Mouse (Mus musculus) heart, postnatal 0 days (tissue): ENCODE results near the gene Tmem50a. TPM values are rescaled to one million over a fixed set of nuclear protein-coding genes. Genes with fewer than 3 reads are reported as not detected.

ENCODE experiments used
- ATAC-seq: fragments of 200-750 bp; cut with Nextera tagmentation; 2 replicates; pipeline ENCODE4 v1.8.0; 2017; ENCODE audit warnings: low read depth, moderate number of reproducible peaks, moderate library complexity; ENCODE audit not compliant: insufficient read depth
- DNase-seq: peaks from one replicate; pipeline ENCODE4 v3.0.0-alpha.2; 2016; ENCODE audit warnings: low spot score
- H3K27ac ChIP-seq: fragments of 300-500 bp; sonication (generic); 2 replicates; pipeline ENCODE4 v1.5.1; 2014; ENCODE audit warnings: low read depth, mild to moderate bottlenecking
- H3K27me3 ChIP-seq: fragments of 300-500 bp; sonication (generic); 2 replicates; pipeline ENCODE4 v1.6.1; 2014; ENCODE audit warnings: low read length, mixed read lengths; ENCODE audit not compliant: control insufficient read depth, insufficient read depth
- H3K36me3 ChIP-seq: fragments of 300-500 bp; sonication (generic); replicated peaks from 2 replicates; pipeline ENCODE4 v1.6.1; 2014; ENCODE audit warnings: low read length, mixed read lengths; ENCODE audit not compliant: control insufficient read depth, insufficient read depth
- H3K4me1 ChIP-seq: fragments of 300-500 bp; sonication (generic); 2 replicates; pipeline ENCODE4 v1.6.1; 2014; ENCODE audit warnings: antibody characterized with exemption; ENCODE audit not compliant: control insufficient read depth, insufficient read depth
- H3K4me2 ChIP-seq: fragments of 300-500 bp; sonication (generic); 2 replicates; pipeline ENCODE4 v1.6.1; 2014; ENCODE audit warnings: low read depth, mild to moderate bottlenecking, low read length, moderate library complexity
- H3K4me3 ChIP-seq: fragments of 300-500 bp; sonication (generic); 2 replicates; pipeline ENCODE4 v1.5.1; 2014; ENCODE audit warnings: low read depth, low read length
- H3K9ac ChIP-seq: fragments of 300-500 bp; sonication (generic); replicated peaks from 2 replicates; pipeline ENCODE4 v1.6.1; 2014; ENCODE audit warnings: low read depth, low read length, mixed read lengths
- H3K9me3 ChIP-seq: fragments of 300-500 bp; sonication (generic); replicated peaks from 2 replicates; pipeline ENCODE4 v1.6.1; 2016; ENCODE audit warnings: low read length; ENCODE audit not compliant: control insufficient read depth
- CTCF ChIP-seq: IDR thresholded peaks from 2 replicates; pipeline ENCODE4 v1.5.1; 2016; ENCODE audit warnings: antibody characterized with exemption, control low read depth, low read depth
- EP300 ChIP-seq: IDR thresholded peaks from 2 replicates; pipeline ENCODE4 v1.6.1; 2016; ENCODE audit warnings: antibody characterized with exemption, low read depth
- WGBS: fragments of 180-500 bp; shearing (Covaris S2); extraction: QIAGEN DNeasy Blood & Tissue Kit; methylation state at CpG from one replicate; pipeline ENCODE4 v1.1.7; 2014; 5-methylcytosine and 5-hydroxymethylcytosine counted together
- polyA plus RNA-seq: library from polyadenylated mRNA; unstranded; fragments of >200 nt; fragmentation: Nextera tagmentation; extraction: Ambion mirVana; gene quantifications from 2 replicates; pipeline ENCODE4 v1.2.1, GENCODE M21; 2015
- total RNA-seq: library from RNA; depleted of rRNA; stranded (reverse); fragments of >200 nt; gene quantifications from 2 replicates; pipeline ENCODE4 v1.2.3, GENCODE M21; 2014; ENCODE audit warnings: low replicate concordance

The Tmem50a gene
- total and polyA plus RNA-seq, 2 experiments from 2014 or later, result 117 to 160 TPM

DNA sequence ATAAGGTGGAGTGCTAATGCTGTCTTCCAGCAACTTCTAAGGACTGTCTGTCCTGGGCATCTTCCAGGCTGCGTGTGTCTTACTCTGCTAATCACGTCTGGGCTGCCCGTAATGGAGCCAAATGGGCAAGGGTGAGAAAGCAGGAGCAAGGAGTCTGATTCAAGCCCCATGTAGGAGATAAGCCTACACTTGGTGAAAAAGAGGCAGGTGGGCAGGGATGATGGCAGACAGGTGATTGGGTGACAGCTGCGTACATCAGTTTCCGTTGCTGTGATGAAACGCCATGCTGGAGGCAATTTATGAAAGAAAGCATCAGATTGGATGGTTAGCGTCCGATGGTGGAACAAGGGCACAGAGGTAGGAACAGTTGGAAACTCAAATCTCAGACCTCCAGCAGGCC is 47.6 kb downstream of the Tmem50a start:
- Histone ChIP-seq H3K4me3 (no peak overlapping the region), H3K9me3 (no peaks in the 10 kb centered on the region), H3K27ac (no peak overlapping the region), H3K27me3 (peaks cover 8% of the 10 kb centered on the region), H3K4me1 (peaks cover 9% of the 10 kb centered on the region; the same call in 1 of the 2 replicates), H3K9ac (no peak overlapping the region), H3K4me2 (no peak overlapping the region), H3K36me3 (no peaks in the 10 kb centered on the region)
- WGBS, result 89% methylated on average over 8 of the region's 8 CpGs
- ATAC-seq (no peak), DNase-seq (no peak)
- TF ChIP-seq EP300 (no peak), CTCF (no peak)

DNA sequence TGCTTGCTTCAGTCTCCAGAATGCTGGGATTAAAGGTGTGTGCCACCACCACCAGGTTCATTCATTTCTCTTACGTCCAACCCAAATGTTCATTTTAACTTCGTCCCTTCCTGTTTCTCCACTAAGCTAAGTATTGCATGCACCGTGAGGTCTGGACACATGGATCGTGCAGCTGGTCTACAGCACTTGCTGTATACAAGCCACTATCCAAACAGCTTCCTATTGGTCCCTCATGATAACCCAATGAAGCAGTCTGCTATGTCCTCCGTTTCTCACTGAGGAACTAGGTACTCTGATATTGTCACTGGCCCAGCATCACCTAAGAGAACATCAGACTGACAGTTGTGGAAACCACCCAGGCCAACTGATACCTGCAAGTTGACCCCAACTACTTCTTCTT is 49.0 kb downstream of the Tmem50a start:
- ATAC-seq, result no peak
- WGBS, result 85% methylated on average over 5 of the region's 5 CpGs
- no peak overlapping the region for H3K4me2 ChIP-seq

DNA sequence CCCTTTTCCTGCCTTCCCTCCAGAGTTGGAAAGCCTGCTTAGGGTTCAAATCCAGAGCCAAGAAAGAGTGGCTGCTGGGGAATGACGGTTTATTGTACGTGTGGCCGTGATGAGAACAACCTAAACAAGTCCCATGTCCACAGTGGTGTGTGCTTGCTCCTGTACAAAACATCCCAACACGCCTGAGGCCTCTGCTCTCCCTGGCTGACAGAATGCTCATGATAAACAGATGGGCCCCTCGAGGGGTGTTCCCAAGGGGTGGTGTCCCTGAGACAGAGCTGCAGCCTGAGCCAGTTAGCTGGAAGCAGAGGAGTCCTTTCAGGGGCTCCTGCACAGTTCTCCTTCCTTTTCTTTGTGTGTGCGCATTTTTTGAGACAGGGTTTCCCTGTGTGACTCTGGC is 49.5 kb downstream of the Tmem50a start:
- TF ChIP-seq CTCF (no peak), EP300 (no peak)
- DNase-seq (no peak), ATAC-seq (no peak)
- 61% methylated on average over 6 of the region's 6 CpGs for WGBS
- Histone ChIP-seq H3K27me3 (peaks cover 6% of the 10 kb centered on the region), H3K4me1 (peaks cover 9% of the 10 kb centered on the region; the same call in 1 of the 2 replicates), H3K4me3 (no peak overlapping the region), H3K36me3 (no peaks in the 10 kb centered on the region), H3K9ac (no peak overlapping the region), H3K4me2 (no peak overlapping the region), H3K27ac (no peak overlapping the region), H3K9me3 (no peaks in the 10 kb centered on the region)

More for the DNA sequence above, 49.0 kb downstream of the Tmem50a start:
- H3K36me3 ChIP-seq, result no peaks in the 10 kb centered on the region
- no peaks in the 10 kb centered on the region for H3K9me3 ChIP-seq
- H3K27ac ChIP-seq, result no peak overlapping the region
- DNase-seq, result no peak
- H3K4me3 ChIP-seq, result no peak overlapping the region
- peaks cover 9% of the 10 kb centered on the region; the same call in 1 of the 2 replicates for H3K4me1 ChIP-seq
- no peak overlapping the region for H3K9ac ChIP-seq
- TF ChIP-seq EP300 (no peak), CTCF (no peak)
- peaks cover 8% of the 10 kb centered on the region for H3K27me3 ChIP-seq

DNA sequence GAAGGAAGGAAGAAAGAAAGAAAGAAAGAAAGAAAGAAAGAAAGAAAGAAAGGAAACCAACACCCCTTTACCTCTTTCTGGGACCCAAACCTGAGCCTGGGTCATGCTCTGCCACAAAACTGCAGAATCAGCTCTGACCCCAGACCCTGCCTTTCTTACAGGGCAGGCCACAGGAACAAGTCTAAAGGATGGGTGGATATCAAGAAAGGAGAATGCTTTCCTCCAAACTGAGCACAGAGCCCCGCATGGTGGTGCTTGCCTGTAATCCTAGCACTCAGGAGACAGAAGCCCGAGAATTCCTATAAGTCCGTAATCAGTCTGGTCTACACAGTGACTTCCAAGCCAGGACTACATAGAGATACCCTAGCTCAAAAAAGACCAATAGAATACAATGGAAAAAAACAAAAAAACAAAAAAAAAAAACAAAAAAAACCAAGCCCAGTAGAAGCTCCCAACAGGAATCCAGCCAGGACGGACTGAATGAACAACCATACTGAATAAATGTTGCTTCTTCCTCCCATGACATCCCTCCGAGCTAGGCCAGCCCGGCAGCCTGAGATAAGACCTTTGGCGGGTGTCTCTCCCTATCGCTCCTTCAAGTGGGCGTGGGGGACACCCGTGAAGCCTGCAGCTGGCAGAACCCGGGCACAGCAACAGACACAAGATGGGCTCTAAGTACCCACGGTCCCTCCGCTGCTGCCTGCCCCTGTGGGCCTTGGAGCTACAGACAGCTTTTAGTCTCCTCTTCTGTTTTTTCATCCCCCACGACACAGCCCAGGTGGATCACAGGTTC is 50.7 kb downstream of the Tmem50a start, which contains the start of gene Rhd:
TSS of gene Rhd (plus strand) at position 600 of the 793 bp plus-strand sequence.
- Histone ChIP-seq H3K27me3 (peaks cover 6% of the 10 kb centered on the region), H3K9me3 (no peaks in the 10 kb centered on the region), H3K36me3 (no peaks in the 10 kb centered on the region), H3K4me2 (no peak within 1 kb of the TSS), H3K9ac (no peak within 1 kb of the TSS), H3K27ac (no peak within 1 kb of the TSS), H3K4me3 (no peak within 1 kb of the TSS), H3K4me1 (no peaks in the 10 kb centered on the region)
- TF ChIP-seq EP300, result no peak
- no peak for TF ChIP-seq CTCF
- no peak for ATAC-seq
- no peak for DNase-seq
- 39% methylated on average over 14 of the region's 14 CpGs for WGBS

DNA sequence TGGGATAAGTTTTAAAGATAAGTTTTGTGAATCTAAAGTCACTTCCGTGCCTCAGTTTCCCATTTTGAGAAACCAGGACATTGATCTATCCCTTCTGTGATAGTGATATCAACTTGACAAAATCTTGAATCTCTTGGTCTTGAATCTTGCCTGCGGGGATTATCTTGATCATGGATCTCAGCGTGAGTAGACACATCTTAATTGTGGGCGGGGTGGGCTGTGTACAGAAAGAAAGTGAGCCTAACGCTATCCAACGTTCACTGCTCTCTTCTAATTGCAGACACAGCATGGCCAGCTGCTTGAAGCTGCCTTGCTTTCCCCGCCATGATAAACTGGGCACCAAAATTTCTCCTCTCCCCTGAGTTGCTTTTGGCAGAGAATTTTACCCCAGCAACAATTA is 51.8 kb downstream of the Tmem50a start:
- Histone ChIP-seq H3K4me1 (no peaks in the 10 kb centered on the region), H3K4me2 (no peak overlapping the region), H3K27me3 (0 out of 2 replicates have a peak, but pooled peaks cover under 1% of the 10 kb centered on the region), H3K27ac (no peak overlapping the region), H3K9me3 (no peaks in the 10 kb centered on the region), H3K9ac (no peak overlapping the region), H3K36me3 (no peaks in the 10 kb centered on the region), H3K4me3 (no peak overlapping the region)
- TF ChIP-seq EP300 (no peak), CTCF (no peak)
- ATAC-seq, result no peak
- WGBS, result 79% methylated on average over 7 of the region's 7 CpGs
- DNase-seq, result no peak

- WGBS, result 70% methylated on average over 6 of the region's 6 CpGs
- H3K36me3 ChIP-seq, result no peaks in the 10 kb centered on the region
- DNase-seq, result no peak
- H3K9me3 ChIP-seq, result no peaks in the 10 kb centered on the region
- no peak overlapping the region for H3K9ac ChIP-seq
- no peak for ATAC-seq
- H3K27me3 ChIP-seq, result no peaks in the 10 kb centered on the region
- H3K27ac ChIP-seq, result no peak overlapping the region
- H3K4me3 ChIP-seq, result no peak overlapping the region
- H3K4me2 ChIP-seq, result no peak overlapping the region
- no peaks in the 10 kb centered on the region for H3K4me1 ChIP-seq
- TF ChIP-seq CTCF, result no peak
- no peak for TF ChIP-seq EP300
Observed at GRCm38 (mm10) chr4:134861884-134862283, 52.9 kb downstream of the Tmem50a start.
